Mouse (Mus musculus): Measurements from ENCODE around the gene Mettl24. TPM values are rescaled to one million over a fixed set of nuclear protein-coding genes. Genes with fewer than 3 reads are reported as not detected.

The Mettl24 gene
- polyA plus RNA-seq, 1 experiment, result 0.34 TPM

GRCm38 (mm10) chr10:40730200-40730599 is 47.1 kb downstream of the Mettl24 start:
- H3K4me3 ChIP-seq, result no peak overlapping the region
- TF ChIP-seq USF1 (IDR thresholded peaks at IDR 0.05; ENCODE audit: low read depth) (no peak), SRF (IDR thresholded peaks at IDR 0.05; ENCODE audit: control insufficient read depth, insufficient read length, low read depth) (no peak), TCF3 (IDR thresholded peaks at IDR 0.05; ENCODE audit: insufficient read length, low read depth) (no peak), TCF12 (IDR thresholded peaks at IDR 0.05; ENCODE audit: insufficient read depth, poor library complexity, severe bottlenecking) (no peak), MYOG (IDR thresholded peaks at IDR 0.05; ENCODE audit: control insufficient read depth in 1 of 3, insufficient read depth in 1 of 3, insufficient read length in 2 of 3, low read depth in 2 of 3) (no peak), MAX (IDR thresholded peaks at IDR 0.05; ENCODE audit: low read depth) (no peak), POLR2AphosphoS2 (IDR thresholded peaks at IDR 0.05; ENCODE audit: insufficient read length, low read depth) (no peak), POLR2A (IDR thresholded peaks at IDR 0.05; ENCODE audit: insufficient read length, low read depth) (no peak), E2F4 (IDR thresholded peaks at IDR 0.05; ENCODE audit: insufficient read depth) (no peak), REST (IDR thresholded peaks at IDR 0.05; ENCODE audit: insufficient read depth, insufficient read length) (no peak), MYOD1 (IDR thresholded peaks at IDR 0.05; ENCODE audit: control insufficient read depth in 1 of 3, insufficient read length in 2 of 3, low read depth in 2 of 3) (no peak), CEBPB (IDR thresholded peaks at IDR 0.05; ENCODE audit: insufficient read depth, poor library complexity, severe bottlenecking) (no peak)
- H3K4me2 ChIP-seq (ENCODE audit: low read depth), result no peak overlapping the region
- no peaks in the 10 kb centered on the region for H3K27me3 ChIP-seq (ENCODE audit: control insufficient read depth, insufficient read depth, insufficient read length)
- no peaks in the 10 kb centered on the region for H3K79me2 ChIP-seq (ENCODE audit: control insufficient read depth, insufficient read depth)
- no peak overlapping the region for H3ac ChIP-seq (ENCODE audit: control insufficient read depth, insufficient read length)
- no peaks in the 10 kb centered on the region for H3K36me3 ChIP-seq (ENCODE audit: control insufficient read depth, insufficient read depth)

GRCm38 (mm10) chr10:40733291-40733690 is 50.2 kb downstream of the Mettl24 start:
- H3K4me3 ChIP-seq, result no peak overlapping the region
- H3ac ChIP-seq (ENCODE audit: control insufficient read depth, insufficient read length), result no peak overlapping the region
- no peaks in the 10 kb centered on the region for H3K36me3 ChIP-seq (ENCODE audit: control insufficient read depth, insufficient read depth)
- H3K27me3 ChIP-seq (ENCODE audit: control insufficient read depth, insufficient read depth, insufficient read length), result no peaks in the 10 kb centered on the region
- TF ChIP-seq MYOD1 (IDR thresholded peaks at IDR 0.05; ENCODE audit: control insufficient read depth in 1 of 3, insufficient read length in 2 of 3, low read depth in 2 of 3) (no peak), POLR2A (IDR thresholded peaks at IDR 0.05; ENCODE audit: insufficient read length, low read depth) (no peak), REST (IDR thresholded peaks at IDR 0.05; ENCODE audit: insufficient read depth, insufficient read length) (no peak), MYOG (IDR thresholded peaks at IDR 0.05; ENCODE audit: control insufficient read depth in 1 of 3, insufficient read depth in 1 of 3, insufficient read length in 2 of 3, low read depth in 2 of 3) (no peak), E2F4 (IDR thresholded peaks at IDR 0.05; ENCODE audit: insufficient read depth) (no peak), TCF12 (IDR thresholded peaks at IDR 0.05; ENCODE audit: insufficient read depth, poor library complexity, severe bottlenecking) (no peak), POLR2AphosphoS2 (IDR thresholded peaks at IDR 0.05; ENCODE audit: insufficient read length, low read depth) (no peak), CEBPB (IDR thresholded peaks at IDR 0.05; ENCODE audit: insufficient read depth, poor library complexity, severe bottlenecking) (no peak), TCF3 (IDR thresholded peaks at IDR 0.05; ENCODE audit: insufficient read length, low read depth) (no peak), SRF (IDR thresholded peaks at IDR 0.05; ENCODE audit: control insufficient read depth, insufficient read length, low read depth) (no peak)
- no peaks in the 10 kb centered on the region for H3K79me2 ChIP-seq (ENCODE audit: control insufficient read depth, insufficient read depth)
- H3K4me2 ChIP-seq (ENCODE audit: low read depth), result no peak overlapping the region

- no peak overlapping the region for H3ac ChIP-seq (ENCODE audit: control insufficient read depth, insufficient read length)
- H3K4me3 ChIP-seq, result no peak overlapping the region
- no peaks in the 10 kb centered on the region for H3K36me3 ChIP-seq (ENCODE audit: control insufficient read depth, insufficient read depth)
- H3K4me2 ChIP-seq (ENCODE audit: low read depth), result no peak overlapping the region
- no peaks in the 10 kb centered on the region for H3K27me3 ChIP-seq (ENCODE audit: control insufficient read depth, insufficient read depth, insufficient read length)
- H3K79me2 ChIP-seq (ENCODE audit: control insufficient read depth, insufficient read depth), result no peaks in the 10 kb centered on the region
- no peak for TF ChIP-seq TCF3 (IDR thresholded peaks at IDR 0.05; ENCODE audit: insufficient read length, low read depth)
- no peak for TF ChIP-seq POLR2A (IDR thresholded peaks at IDR 0.05; ENCODE audit: insufficient read length, low read depth)
- TF ChIP-seq MYOG (IDR thresholded peaks at IDR 0.05; ENCODE audit: control insufficient read depth in 1 of 3, insufficient read depth in 1 of 3, insufficient read length in 2 of 3, low read depth in 2 of 3), result no peak
- TF ChIP-seq CEBPB (IDR thresholded peaks at IDR 0.05; ENCODE audit: insufficient read depth, poor library complexity, severe bottlenecking), result no peak
- no peak for TF ChIP-seq USF1 (IDR thresholded peaks at IDR 0.05; ENCODE audit: low read depth)
- TF ChIP-seq REST (IDR thresholded peaks at IDR 0.05; ENCODE audit: insufficient read depth, insufficient read length), result no peak
- no peak for TF ChIP-seq TCF12 (IDR thresholded peaks at IDR 0.05; ENCODE audit: insufficient read depth, poor library complexity, severe bottlenecking)
- TF ChIP-seq POLR2AphosphoS2 (IDR thresholded peaks at IDR 0.05; ENCODE audit: insufficient read length, low read depth), result no peak
- TF ChIP-seq E2F4 (IDR thresholded peaks at IDR 0.05; ENCODE audit: insufficient read depth), result no peak
- TF ChIP-seq MAX (IDR thresholded peaks at IDR 0.05; ENCODE audit: low read depth), result no peak
- no peak for TF ChIP-seq SRF (IDR thresholded peaks at IDR 0.05; ENCODE audit: control insufficient read depth, insufficient read length, low read depth)
- no peak for TF ChIP-seq MYOD1 (IDR thresholded peaks at IDR 0.05; ENCODE audit: control insufficient read depth in 1 of 3, insufficient read length in 2 of 3, low read depth in 2 of 3)
Measured at GRCm38 (mm10) chr10:40736172-40736571, 53.1 kb downstream of the Mettl24 start.

- H3K27me3 ChIP-seq (ENCODE audit: control insufficient read depth, insufficient read depth, insufficient read length), result no peaks in the 10 kb centered on the region
- no peak overlapping the region for H3ac ChIP-seq (ENCODE audit: control insufficient read depth, insufficient read length)
- no peaks in the 10 kb centered on the region for H3K36me3 ChIP-seq (ENCODE audit: control insufficient read depth, insufficient read depth)
- no peak overlapping the region for H3K4me3 ChIP-seq
- TF ChIP-seq MYOD1 (IDR thresholded peaks at IDR 0.05; ENCODE audit: control insufficient read depth in 1 of 3, insufficient read length in 2 of 3, low read depth in 2 of 3), result peak in 2 of 3 experiments; percentile 59 to 72
- TF ChIP-seq MYOG (IDR thresholded peaks at IDR 0.05; ENCODE audit: control insufficient read depth in 1 of 3, insufficient read depth in 1 of 3, insufficient read length in 2 of 3, low read depth in 2 of 3), result peak in 2 of 3 experiments; percentile 72 to 73
- no peak for TF ChIP-seq USF1 (IDR thresholded peaks at IDR 0.05; ENCODE audit: low read depth)
- TF ChIP-seq MAX (IDR thresholded peaks at IDR 0.05; ENCODE audit: low read depth), result no peak
- TF ChIP-seq POLR2A (IDR thresholded peaks at IDR 0.05; ENCODE audit: insufficient read length, low read depth), result no peak
- no peak for TF ChIP-seq E2F4 (IDR thresholded peaks at IDR 0.05; ENCODE audit: insufficient read depth)
- no peak for TF ChIP-seq CEBPB (IDR thresholded peaks at IDR 0.05; ENCODE audit: insufficient read depth, poor library complexity, severe bottlenecking)
- H3K4me2 ChIP-seq (ENCODE audit: low read depth), result peak overlapping the region; percentile 92
- no peaks in the 10 kb centered on the region for H3K79me2 ChIP-seq (ENCODE audit: control insufficient read depth, insufficient read depth)
Measured at GRCm38 (mm10) chr10:40737274-40738112, 54.4 kb downstream of the Mettl24 start.

Measured in myocyte (in vitro differentiated cells).